Mouse (Mus musculus) MEL (cell line): ENCODE results near the gene Fkbp15.

Experiments used
- EP300 ChIP-seq, 2 experiments: IDR thresholded peaks; 2 replicates each; pipeline ENCODE4 v1.6.1; 2011; ENCODE audit warnings: improper control_type of control experiment in 2 of 2, low read length in 2 of 2, low read depth in 1 of 2, mild to moderate bottlenecking in 1 of 2
- POLR2A ChIP-seq, 2 experiments: IDR thresholded peaks; 2 replicates each; pipeline ENCODE4 v1.6.1; 2011 to 2012; ENCODE audit warnings: low read length in 2 of 2, mild to moderate bottlenecking in 2 of 2, control low read depth in 1 of 2, improper control_type of control experiment in 1 of 2, low read depth in 1 of 2, moderate library complexity in 1 of 2; ENCODE audit not compliant: control insufficient read depth in 1 of 2, insufficient read depth in 1 of 2, poor library complexity in 1 of 2
- USF1 ChIP-seq: IDR thresholded peaks from 2 replicates; pipeline ENCODE4 v1.6.1; 2014; ENCODE audit warnings: low read depth, mild to moderate bottlenecking, inconsistent platforms, low read length, improper control_type of control experiment, moderate library complexity
- ZNF384 ChIP-seq: IDR thresholded peaks from 2 replicates; pipeline ENCODE4 v1.6.1; 2012; ENCODE audit warnings: low read depth, mild to moderate bottlenecking, inconsistent platforms, low read length, improper control_type of control experiment

DNA sequence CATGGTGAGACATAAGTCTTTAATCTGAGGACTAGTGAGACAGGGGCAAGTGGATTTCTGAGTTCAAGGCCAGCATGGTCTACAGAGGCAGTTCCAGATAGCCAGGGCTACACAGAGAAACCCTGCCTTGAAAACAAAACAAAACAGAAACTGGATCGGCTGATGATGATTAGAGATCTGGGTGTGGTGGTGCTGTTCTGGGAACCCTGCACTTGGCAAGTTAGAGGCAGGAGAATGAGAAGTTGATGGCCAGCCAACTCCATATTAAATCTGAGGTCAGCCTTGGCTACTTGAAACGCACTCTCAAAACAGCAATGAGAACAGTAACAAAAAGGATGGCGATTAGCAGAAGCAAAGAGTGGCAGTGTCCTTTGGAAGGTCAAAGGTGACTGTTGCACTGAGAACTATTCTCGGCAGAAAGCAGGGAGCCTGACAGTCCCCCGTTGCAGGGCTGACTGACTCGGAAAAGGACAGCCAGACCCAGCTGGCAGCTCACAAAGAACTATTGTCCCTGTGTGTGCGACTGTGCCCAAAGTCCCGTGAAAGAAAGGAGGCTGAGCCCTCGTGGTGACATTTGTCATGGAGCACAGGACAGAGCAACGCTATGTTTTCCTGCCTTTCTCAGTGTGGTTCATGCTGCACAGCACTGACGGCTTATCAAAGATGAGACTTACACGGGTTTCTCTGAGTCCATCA lies 85.4 kb downstream of the Fkbp15 start:
- TF ChIP-seq POLR2A (IDR thresholded peaks at IDR 0.05; ENCODE audit: control insufficient read depth in 1 of 2, insufficient read depth in 1 of 2, low read depth in 1 of 2, low read length in 2 of 2, poor library complexity in 1 of 2) (no peak), EP300 (IDR thresholded peaks at IDR 0.05; ENCODE audit: low read depth in 1 of 2, low read length in 2 of 2) (no peak), ZNF384 (no peak), USF1 (no peak)
